Mouse (Mus musculus) hindbrain, embryonic 10.5 days (tissue): ENCODE results near the gene Nisch. TPM values are rescaled to one million over a fixed set of nuclear protein-coding genes. Genes with fewer than 3 reads are reported as not detected.

Experiments
- DNase-seq: peaks from one replicate; pipeline ENCODE4 v3.0.0-alpha.2; 2017; ENCODE audit warnings: low spot score
- H3K27ac ChIP-seq: fragments of 300-500 bp; sonication (generic); 2 replicates; pipeline ENCODE4 v1.5.1; 2016; ENCODE audit warnings: mild to moderate bottlenecking, moderate library complexity
- H3K27me3 ChIP-seq: fragments of 300-500 bp; sonication (generic); 2 replicates; pipeline ENCODE4 v1.6.1; 2016; ENCODE audit warnings: mild to moderate bottlenecking; ENCODE audit not compliant: poor library complexity, insufficient read depth, severe bottlenecking
- H3K36me3 ChIP-seq: fragments of 300-500 bp; sonication (generic); 2 replicates; pipeline ENCODE4 v1.6.1; 2016; ENCODE audit warnings: mild to moderate bottlenecking, moderate library complexity
- H3K4me1 ChIP-seq: fragments of 300-500 bp; sonication (generic); replicated peaks from 2 replicates; pipeline ENCODE4 v1.6.1; 2016; ENCODE audit warnings: mild to moderate bottlenecking
- H3K4me3 ChIP-seq: fragments of 300-500 bp; sonication (generic); 2 replicates; pipeline ENCODE4 v1.5.1; 2016; ENCODE audit warnings: mild to moderate bottlenecking, moderate library complexity
- H3K9me3 ChIP-seq: fragments of 300-500 bp; sonication (generic); 2 replicates; pipeline ENCODE4 v1.6.1; 2016; ENCODE audit warnings: mild to moderate bottlenecking, moderate library complexity
- WGBS: fragments of 180-500 bp; shearing (Covaris S2); methylation state at CpG from one replicate; pipeline ENCODE4 v1.1.7; 2016; 5-methylcytosine and 5-hydroxymethylcytosine counted together
- polyA plus RNA-seq: library from polyadenylated mRNA; unstranded; fragments of >200 nt; fragmentation: Nextera tagmentation; extraction: Ambion mirVana; gene quantifications from 2 replicates; pipeline ENCODE4 v1.2.1, GENCODE M21; 2016

The Nisch gene
- polyA plus RNA-seq, 1 experiment from 2014 or later, result 459 TPM

DNA sequence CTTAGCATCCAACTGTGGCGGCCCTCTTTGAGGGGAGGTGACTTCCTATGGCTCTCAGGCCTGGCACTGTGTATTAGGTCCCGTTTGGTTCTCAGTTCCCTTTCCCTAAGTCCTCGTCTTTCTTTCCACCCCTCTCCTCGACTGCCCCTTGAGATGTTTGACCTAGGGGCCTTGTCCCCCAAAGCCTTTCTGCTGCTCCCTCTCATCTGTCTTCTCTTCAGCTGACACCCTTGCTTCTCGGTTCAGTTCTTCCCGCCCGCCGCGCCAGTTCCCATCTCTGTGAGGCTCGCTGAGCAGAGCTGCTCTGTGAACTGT, 79.5 kb downstream of the Nisch start:
- 0 out of 2 replicates have a peak overlapping the region, but pooled peaks have one; percentile 50 for H3K27ac ChIP-seq
- no peak for DNase-seq
- 0 out of 2 replicates have a peak, but pooled peaks cover 4% of the 10 kb centered on the region for H3K9me3 ChIP-seq
- peaks cover 100% of the 10 kb centered on the region for H3K36me3 ChIP-seq
- H3K4me1 ChIP-seq, result peaks cover 35% of the 10 kb centered on the region
- no peaks in the 10 kb centered on the region for H3K27me3 ChIP-seq
- WGBS, result 92% methylated on average over 10 of the region's 10 CpGs
- H3K4me3 ChIP-seq, result no peak overlapping the region

DNA sequence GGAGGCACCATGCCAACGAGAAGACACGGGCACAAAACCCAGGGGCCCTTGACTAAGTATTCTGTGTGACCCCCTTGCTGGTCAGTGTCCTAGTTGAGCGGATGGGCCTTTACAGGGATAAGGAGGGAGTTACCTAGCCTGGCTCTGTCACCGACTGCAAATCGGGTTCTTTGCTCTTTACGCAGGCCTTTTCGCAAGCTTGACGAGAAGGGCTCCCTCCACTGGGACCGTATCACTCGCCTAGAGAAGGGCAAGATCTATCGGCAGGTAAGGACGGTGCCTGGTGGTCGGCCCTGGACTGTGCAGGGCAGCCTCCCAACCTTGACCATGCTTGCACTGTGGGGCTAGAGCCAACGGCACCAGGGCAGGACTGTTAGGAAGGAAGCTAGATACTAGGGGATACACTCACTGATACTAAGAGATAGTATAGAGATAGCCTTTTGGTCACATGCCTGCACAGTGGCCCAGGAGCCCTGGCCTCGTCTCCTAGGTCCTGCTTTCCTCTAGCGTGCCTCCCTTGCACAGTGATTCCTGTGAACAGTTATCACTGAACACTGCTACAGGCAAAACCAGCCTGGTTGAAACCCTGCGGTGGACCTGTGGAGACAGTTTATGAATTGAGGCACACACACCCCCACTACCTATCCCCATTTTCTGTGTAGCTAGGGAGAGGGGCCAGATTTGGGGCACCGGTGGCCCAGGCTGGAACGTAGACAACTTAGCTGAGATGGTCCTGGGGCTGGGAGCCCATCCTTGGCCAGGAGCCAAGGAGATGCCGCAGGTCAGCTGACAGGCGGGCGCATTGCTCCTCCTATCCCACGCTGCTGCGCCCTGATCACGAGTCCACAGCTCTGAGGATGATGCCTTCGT, 80.1 kb downstream of the Nisch start:
- H3K4me3 ChIP-seq, result no peak overlapping the region
- WGBS, result 92% methylated on average over 26 of the region's 26 CpGs
- peaks cover 41% of the 10 kb centered on the region for H3K4me1 ChIP-seq
- DNase-seq, result no peak
- H3K9me3 ChIP-seq, result no peaks in the 10 kb centered on the region
- no peaks in the 10 kb centered on the region for H3K27me3 ChIP-seq
- no peak overlapping the region for H3K27ac ChIP-seq
- peaks cover 94% of the 10 kb centered on the region for H3K36me3 ChIP-seq

DNA sequence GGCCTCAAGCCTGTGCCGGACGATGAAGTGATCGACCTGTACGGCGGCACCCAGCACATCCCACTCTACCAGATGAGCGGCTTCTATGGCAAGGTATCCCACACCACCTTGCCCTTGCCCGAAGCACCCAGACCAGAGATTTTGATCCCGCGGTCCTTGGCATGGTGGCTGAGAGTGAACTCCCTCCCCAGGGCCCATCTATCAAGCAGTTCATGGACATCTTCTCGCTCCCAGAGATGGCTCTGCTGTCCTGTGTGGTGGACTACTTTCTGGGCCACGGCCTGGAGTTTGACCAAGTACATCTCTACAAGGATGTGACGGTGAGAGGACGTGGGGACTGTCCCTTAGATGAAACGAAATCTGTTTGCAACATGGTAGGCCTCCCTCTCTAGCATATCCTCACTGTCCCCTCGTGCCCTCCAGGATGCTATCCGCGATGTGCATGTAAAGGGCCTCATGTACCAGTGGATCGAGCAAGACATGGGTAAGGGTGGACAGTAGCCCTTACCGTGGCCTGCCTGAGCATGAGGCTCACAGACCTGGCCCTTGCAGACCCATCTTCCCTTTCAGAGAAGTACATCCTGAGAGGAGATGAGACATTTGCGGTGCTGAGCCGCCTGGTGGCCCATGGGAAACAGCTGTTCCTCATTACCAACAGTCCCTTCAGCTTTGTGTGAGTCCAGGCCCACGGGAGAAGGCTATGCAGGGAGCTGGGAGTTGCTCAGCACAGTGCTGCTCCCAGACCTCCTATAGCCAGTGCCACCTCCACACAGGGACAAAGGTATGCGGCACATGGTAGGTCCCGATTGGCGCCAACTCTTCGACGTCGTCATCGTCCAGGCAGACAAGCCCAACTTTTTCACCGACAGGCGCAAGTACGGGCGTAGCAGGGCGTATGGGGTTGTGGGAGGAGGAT, 81.0 kb downstream of the Nisch start:
- no peaks in the 10 kb centered on the region for H3K9me3 ChIP-seq
- no peak overlapping the region for H3K4me3 ChIP-seq
- H3K27ac ChIP-seq, result no peak overlapping the region
- peaks cover 50% of the 10 kb centered on the region for H3K4me1 ChIP-seq
- peaks cover 85% of the 10 kb centered on the region for H3K36me3 ChIP-seq
- no peak for DNase-seq
- H3K27me3 ChIP-seq, result no peaks in the 10 kb centered on the region
- WGBS, result 94% methylated on average over 34 of the region's 34 CpGs

DNA sequence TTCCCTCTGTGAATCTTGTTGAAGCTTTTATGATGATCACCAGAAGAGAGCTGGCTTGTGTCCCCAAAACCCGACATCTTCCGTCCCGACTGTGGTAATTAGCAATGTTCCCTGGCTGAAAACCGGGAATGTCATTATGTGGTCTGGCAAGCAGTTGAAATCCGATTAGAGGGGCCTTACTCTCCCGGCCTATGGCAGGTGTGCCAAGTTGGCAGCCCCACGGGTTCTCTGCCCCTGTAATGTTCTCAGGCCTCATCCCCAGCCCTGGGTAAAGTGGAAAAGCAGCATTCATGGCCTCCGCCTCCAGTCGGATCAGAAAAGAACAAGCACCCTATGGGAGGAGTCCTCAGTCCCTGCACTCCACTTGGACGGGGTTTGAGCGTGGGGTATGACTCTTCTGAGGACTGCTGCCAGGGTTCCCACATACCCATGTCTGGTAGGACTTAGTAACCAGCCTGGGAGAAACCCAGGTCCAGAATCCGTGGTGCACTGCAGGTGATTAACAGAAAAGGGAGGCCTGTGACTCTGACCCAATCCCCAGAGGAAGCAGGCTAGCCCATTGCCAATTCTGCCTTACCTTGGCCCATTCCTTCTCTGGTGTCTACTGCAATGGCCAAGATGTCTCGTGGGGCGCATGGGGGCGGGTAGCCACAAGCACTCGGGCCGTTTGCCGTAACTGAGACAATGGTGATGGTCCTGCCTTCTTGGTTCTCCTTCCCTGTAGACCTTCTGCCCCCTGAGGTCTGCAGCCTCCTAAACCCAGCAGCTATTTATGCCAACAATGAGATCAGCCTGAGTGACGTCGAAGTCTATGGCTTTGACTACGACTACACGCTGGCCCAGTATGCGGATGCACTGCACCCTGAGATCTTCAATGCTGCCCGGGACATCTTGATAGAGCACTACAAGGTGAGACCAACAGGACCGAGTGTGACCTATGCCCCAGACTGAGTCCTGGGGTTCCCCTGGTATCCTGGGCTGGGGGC, 82.4 kb downstream of the Nisch start:
- 92% methylated on average over 25 of the region's 25 CpGs for WGBS
- H3K27ac ChIP-seq, result no peak overlapping the region
- no peaks in the 10 kb centered on the region for H3K27me3 ChIP-seq
- no peak for DNase-seq
- no peaks in the 10 kb centered on the region for H3K9me3 ChIP-seq
- H3K4me3 ChIP-seq, result no peak overlapping the region
- peaks cover 71% of the 10 kb centered on the region for H3K36me3 ChIP-seq
- peaks cover 62% of the 10 kb centered on the region for H3K4me1 ChIP-seq

DNA sequence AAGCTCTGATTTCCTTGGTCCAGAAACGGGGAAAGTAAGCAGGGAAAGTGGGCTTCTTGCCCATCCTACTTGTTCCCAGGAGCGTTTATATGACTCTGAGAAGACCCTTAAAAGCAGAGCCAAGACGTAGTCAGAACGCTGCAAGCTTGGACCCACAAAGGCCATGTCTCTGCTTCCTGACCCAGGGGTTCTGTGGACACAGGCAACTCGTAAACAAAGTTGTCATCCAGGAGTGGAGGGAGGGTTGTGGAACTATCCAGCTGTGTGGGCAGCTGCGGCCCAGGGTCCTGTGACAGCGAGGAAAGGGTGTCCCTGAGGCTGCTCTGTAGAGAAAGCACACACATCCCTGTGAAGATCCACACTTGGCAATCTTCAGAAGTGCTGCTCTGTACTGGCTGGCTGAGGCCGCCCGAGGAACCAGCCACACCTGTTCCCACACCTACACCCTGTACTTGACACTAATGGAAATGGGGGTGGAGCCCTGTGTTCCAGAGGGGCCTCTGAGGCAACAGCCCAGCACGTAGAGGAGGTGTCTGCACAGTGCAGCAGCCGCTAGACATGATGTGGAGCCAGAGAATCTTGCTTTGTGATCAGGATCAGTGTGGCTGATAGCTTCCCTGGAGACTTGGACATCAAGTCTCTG, 83.6 kb downstream of the Nisch start:
- H3K36me3 ChIP-seq, result peaks cover 59% of the 10 kb centered on the region
- DNase-seq, result no peak
- H3K9me3 ChIP-seq, result no peaks in the 10 kb centered on the region
- peaks cover 66% of the 10 kb centered on the region for H3K4me1 ChIP-seq
- H3K27ac ChIP-seq, result peak overlapping the region; percentile 41; the same call in 1 of the 2 replicates
- 82% methylated on average over 11 of the region's 11 CpGs for WGBS
- H3K4me3 ChIP-seq, result peak overlapping the region; percentile 98
- no peaks in the 10 kb centered on the region for H3K27me3 ChIP-seq

DNA sequence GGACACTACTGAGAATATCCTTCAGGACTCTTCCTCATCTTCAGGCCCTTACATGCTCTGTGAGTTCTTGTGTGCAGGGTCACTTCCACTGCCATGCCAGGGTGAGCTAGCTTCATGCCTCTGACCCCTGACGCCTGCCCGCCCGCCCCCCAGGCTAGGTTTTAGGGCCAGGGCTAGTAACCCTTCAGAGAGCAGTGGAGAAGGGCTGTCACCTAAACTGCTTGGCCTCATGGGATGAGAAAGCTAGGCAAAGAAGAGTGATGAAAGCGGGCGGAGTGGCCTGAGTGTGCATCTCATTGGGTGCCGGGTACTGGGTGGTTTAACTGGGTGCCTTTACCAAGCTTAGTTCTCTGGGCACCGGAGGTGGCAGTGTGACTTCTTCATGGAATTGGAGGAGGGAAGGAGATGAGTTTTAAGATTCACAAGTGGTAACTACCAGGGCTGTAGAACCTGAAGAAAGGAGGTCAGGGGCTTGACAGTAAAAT, 84.2 kb downstream of the Nisch start:
- peak overlapping the region; percentile 98 for H3K4me3 ChIP-seq
- H3K36me3 ChIP-seq, result peaks cover 53% of the 10 kb centered on the region
- no peaks in the 10 kb centered on the region for H3K9me3 ChIP-seq
- H3K4me1 ChIP-seq, result peaks cover 65% of the 10 kb centered on the region
- no peak for DNase-seq
- H3K27me3 ChIP-seq, result no peaks in the 10 kb centered on the region
- WGBS, result 88% methylated on average over 7 of the region's 7 CpGs
- H3K27ac ChIP-seq, result peak overlapping the region; percentile 97; the same call in 1 of the 2 replicates

DNA sequence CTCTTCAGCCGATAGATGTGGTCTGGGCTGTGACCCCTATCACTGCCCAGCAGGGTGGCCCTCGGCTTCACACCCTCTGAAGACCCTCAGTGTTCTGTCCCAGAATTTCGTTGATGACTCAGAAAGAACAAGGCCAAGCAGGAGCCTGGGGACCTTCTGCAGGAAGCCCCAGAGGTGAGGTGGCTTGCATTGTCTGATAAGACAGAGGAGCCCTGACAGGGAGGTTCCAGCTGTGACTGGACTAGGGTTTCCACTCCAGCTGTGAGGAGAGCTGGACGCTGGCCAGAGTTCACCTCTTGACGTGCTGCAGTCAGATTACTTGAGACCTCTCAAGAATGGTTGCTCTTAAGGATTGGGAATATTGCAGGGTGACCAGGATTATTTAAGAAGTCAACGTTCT, 84.7 kb downstream of the Nisch start:
- peak overlapping the region; percentile 97 for H3K27ac ChIP-seq
- no peaks in the 10 kb centered on the region for H3K9me3 ChIP-seq
- WGBS, result 13% methylated on average over 6 of the region's 6 CpGs
- H3K4me3 ChIP-seq, result peak overlapping the region; percentile 98
- no peak for DNase-seq
- no peaks in the 10 kb centered on the region for H3K27me3 ChIP-seq
- H3K36me3 ChIP-seq, result peaks cover 48% of the 10 kb centered on the region
- H3K4me1 ChIP-seq, result peaks cover 67% of the 10 kb centered on the region

DNA sequence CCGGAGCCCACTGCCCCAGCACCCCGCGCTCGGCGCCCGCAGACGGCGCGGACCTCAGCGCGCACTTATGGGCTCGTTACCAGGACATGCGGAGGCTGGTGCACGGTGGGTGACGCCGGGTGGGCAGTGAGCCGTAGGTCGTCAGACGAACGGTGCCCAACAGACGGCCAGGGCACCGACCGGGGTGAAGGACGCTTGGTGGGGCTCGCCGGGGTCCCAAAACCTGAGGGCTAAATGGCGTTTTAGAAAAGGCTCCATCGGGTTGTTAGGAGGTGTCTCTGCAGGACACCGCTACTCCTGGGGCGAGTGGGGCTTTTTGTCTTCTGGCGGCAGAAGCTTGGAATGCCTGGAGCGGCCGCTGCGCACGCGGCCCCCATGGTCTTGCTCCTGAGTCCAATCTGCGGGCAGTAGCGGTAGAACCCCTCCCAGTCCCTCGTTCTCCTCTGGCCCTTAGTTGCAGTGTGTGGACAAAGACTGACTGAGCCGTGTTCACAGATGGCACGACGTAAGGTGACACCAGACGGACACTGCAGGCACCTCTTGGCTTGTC, 85.4 kb downstream of the Nisch start:
- H3K27ac ChIP-seq, result peak overlapping the region; percentile 97
- H3K36me3 ChIP-seq, result peaks cover 42% of the 10 kb centered on the region
- DNase-seq, result peak; percentile 57
- peaks cover 73% of the 10 kb centered on the region for H3K4me1 ChIP-seq
- H3K4me3 ChIP-seq, result peak overlapping the region; percentile 98
- no peaks in the 10 kb centered on the region for H3K9me3 ChIP-seq
- H3K27me3 ChIP-seq, result no peaks in the 10 kb centered on the region
- WGBS, result under 1% methylated on average over 43 of the region's 43 CpGs

DNA sequence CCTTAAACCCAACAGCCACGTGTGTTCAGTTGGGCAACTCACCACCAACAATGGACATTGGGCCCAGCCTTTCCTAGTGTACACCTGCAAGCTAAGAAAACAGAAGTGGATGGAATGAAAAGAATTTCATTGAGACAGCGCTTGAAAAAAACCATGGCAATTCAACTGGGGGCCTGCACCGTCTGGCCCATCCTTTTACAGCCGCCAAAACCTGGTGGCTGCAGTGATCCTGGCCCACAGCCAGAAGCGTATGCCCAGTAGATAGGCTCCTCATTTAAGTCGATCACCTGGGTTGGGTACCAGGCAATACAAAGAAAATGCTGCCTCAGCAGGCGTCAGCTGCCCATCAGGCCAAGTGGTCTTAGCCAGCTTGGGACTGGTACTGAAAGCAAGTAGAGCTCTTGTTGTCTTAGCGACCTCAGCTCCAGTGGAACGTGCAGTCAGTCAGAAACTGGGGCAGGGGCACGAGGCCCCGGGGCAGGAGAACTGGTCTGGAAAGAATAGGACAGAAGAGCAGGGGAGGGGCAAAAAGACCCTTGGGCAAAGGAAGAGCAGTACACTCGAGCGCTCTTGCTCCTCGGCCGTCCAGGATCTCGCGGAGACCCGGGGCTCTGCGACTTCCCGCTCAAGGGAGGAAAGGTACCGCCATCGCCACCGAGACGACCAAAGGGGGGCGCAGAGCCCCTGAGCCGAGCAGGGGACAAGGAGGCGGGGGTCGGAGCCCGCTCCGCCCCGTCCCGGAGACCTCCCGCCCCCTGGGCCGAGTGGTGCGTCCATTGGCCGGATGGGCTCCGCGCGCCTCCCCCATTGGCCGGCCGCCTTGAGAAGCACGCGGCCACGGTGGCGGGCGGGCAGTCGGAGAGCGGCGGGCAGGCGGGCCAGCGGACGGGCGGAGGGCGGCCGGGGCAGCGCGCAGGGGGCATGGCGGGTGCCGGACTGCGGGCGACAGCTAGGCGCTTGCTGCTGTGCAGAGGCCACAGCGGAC, 86.2 kb downstream of the Nisch start, which contains the start of gene Nt5dc2:
Gene Nt5dc2, plus strand, starts transcription at position 818 of the 985 bp plus-strand sequence.
- Histone ChIP-seq H3K27ac (peak within 1 kb of the TSS; percentile 97), H3K36me3 (peaks cover 42% of the 10 kb centered on the region), H3K27me3 (no peaks in the 10 kb centered on the region), H3K4me1 (peaks cover 77% of the 10 kb centered on the region), H3K4me3 (peak within 1 kb of the TSS; percentile 98), H3K9me3 (no peaks in the 10 kb centered on the region)
- DNase-seq, result peak; percentile 93
- WGBS, result 5% methylated on average over 63 of the region's 63 CpGs

DNA sequence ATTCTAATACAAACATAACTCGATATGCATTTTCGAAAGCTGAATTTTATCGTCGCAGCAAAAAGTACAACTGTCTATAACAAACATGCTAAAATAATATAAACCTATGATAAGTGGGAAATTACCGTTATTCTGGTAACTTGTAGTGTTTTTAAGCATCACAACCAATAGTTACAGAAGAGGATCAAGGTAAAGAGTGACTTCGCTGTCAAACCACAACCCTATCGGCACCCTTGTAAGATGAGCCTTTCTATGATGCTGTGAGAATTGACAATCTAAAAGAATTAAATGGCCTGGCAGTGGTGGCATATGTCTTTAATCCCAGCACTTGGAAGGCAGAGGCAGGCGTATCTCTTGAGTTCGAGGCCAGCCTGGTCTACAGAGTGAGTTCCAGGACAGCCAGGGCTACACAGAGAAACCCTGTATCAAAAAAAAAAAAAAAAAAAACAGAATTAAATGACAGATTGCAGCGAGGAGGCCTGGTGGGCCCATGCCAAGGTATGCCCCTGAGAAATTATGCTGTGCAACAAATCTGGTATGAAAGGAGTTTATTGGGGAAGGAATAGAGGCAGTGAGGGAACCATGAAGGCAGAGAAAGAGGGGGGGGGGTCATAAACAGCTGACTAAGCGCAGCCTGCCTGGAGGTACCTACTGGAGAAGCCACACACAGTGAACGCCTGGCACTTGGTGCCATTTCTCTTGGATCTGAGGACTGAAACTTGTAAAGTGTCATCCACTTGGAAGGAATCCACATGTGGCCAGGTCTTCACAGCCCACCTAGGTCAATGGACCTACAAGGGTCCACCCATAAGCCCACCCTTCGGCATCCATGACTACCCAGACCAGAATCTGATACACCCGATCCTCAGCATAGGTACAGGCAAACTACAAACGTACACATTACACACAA, 87.2 kb downstream of the Nisch start:
- H3K36me3 ChIP-seq, result peaks cover 36% of the 10 kb centered on the region
- no peak for DNase-seq
- H3K9me3 ChIP-seq, result no peaks in the 10 kb centered on the region
- 71% methylated on average over 15 of the region's 15 CpGs for WGBS
- H3K4me3 ChIP-seq, result peak overlapping the region; percentile 98
- H3K27me3 ChIP-seq, result no peaks in the 10 kb centered on the region
- H3K4me1 ChIP-seq, result peaks cover 82% of the 10 kb centered on the region
- peak overlapping the region; percentile 97 for H3K27ac ChIP-seq
